Mouse (Mus musculus): ENCODE results near the gene Uimc1.

DNA sequence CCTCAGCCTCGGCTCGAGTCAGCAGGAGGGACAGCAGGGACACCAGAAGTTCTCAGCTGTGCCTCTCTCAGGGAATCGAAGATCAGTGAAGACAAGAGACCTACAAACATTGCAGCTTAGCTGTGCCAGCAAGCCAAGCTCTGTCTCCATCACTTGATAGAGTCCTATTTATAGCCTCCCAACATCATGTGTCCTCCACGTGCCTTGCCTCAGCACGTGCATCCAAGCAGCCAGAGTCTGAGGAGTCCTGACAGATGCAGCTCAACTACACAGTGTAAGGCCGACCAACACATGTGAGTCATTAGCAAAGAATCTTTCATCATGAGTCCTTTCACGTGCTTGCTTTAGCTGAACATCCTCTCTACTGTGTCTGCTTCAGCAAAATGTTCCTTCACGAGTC lies 7.6 kb upstream of the Uimc1 start:
- no peak for TF ChIP-seq POLR2A (IDR thresholded peaks at IDR 0.05; ENCODE audit: control insufficient read depth in 1 of 2, insufficient read depth in 1 of 2, low read depth in 1 of 2, low read length in 2 of 2, poor library complexity in 1 of 2)
- no peak for TF ChIP-seq CTCF (IDR thresholded peaks at IDR 0.05 in 2 of 3, conservative IDR thresholded peaks at IDR 0.05 in 1 of 3; ENCODE audit: control insufficient read depth in 1 of 3, insufficient read depth in 1 of 3, low read depth in 2 of 3, low read length in 3 of 3, poor library complexity in 1 of 3, severe bottlenecking in 1 of 3)
- no peak for TF ChIP-seq MEF2A (IDR thresholded peaks at IDR 0.05; ENCODE audit: extremely low read depth, insufficient replicate concordance, low read depth, low read length, poor library complexity, severe bottlenecking)
- no peak for TF ChIP-seq POLR2AphosphoS2 (IDR thresholded peaks at IDR 0.05; ENCODE audit: low read length)
- TF ChIP-seq POLR2AphosphoS5 (IDR thresholded peaks at IDR 0.05; ENCODE audit: borderline replicate concordance, low read depth, low read length), result no peak
- no peak for TF ChIP-seq ZMIZ1 (IDR thresholded peaks at IDR 0.05; ENCODE audit: low read depth, low read length)
- TF ChIP-seq EP300 (IDR thresholded peaks at IDR 0.05; ENCODE audit: low read depth in 1 of 2, low read length in 2 of 2), result no peak
- no peak for TF ChIP-seq ZNF384 (IDR thresholded peaks at IDR 0.05; ENCODE audit: low read depth, low read length)
- no peak for TF ChIP-seq RCOR1 (IDR thresholded peaks at IDR 0.05; ENCODE audit: low read depth, low read length)
- TF ChIP-seq ZKSCAN1 (IDR thresholded peaks at IDR 0.05; ENCODE audit: low read depth, low read length), result no peak
- no peak for TF ChIP-seq TAL1 (IDR thresholded peaks at IDR 0.05; ENCODE audit: low read length)
- no peak for TF ChIP-seq HCFC1 (IDR thresholded peaks at IDR 0.05; ENCODE audit: low read depth, low read length)
- no peak for TF ChIP-seq MXI1 (IDR thresholded peaks at IDR 0.05; ENCODE audit: low read depth, low read length)
